ENCODE assay signal across 20 mouse cellular contexts in the genomic region with DNA sequence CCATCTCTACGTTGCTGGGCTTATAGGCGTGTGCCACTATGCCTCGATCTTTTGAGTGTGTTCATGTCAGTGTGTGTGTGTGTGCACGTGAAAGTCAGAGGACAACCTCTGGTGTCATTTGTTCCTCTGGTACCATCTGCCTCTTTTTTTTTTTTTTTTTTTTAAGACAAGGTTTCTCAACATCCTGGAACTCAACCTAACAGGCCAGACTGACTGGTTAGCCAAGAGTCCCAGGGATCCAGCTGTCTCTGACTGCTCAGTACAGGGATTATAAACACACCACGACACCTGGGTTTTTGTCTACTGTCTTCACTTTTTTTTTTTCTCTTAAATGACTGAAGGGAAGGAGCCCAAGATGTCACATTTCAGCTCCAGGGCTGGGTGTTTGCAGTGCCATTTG. TPM values are rescaled to one million over a fixed set of nuclear protein-coding genes. Genes with fewer than 3 reads are reported as not detected.
A peak's percentile ranks its signal among the peaks of the same experiment; 100 is the strongest.
DNase-seq lines count a peak whose midpoint lies in the region; ATAC-seq lines count a peak whose summit lies in the region.
"Had no signal": no experiment of that assay in that cellular context is flagged by ENCODE, and none has a peak within 500 bp of the region (broad histone marks: within the 10 kb centered on the region; RNA-seq: fewer than 3 reads in every experiment).

No protein-coding gene starts in this region.

- intact Hi-C loops in left cerebral cortex, postnatal 10 days (cut with DNase I) = no loop called here

- H3K4me1 ChIP-seq in embryonic facial prominence, embryonic 15.5 days = no peaks in the 10 kb centered on the region
- H3K4me1 ChIP-seq in embryonic facial prominence, embryonic 10.5 days = peaks cover 8% of the 10 kb centered on the region; the same call in 1 of the 2 replicates
- H3K4me1 ChIP-seq: embryonic facial prominence, embryonic 13.5 days; forebrain, embryonic 12.5 days had no signal

- no peaks in the 10 kb centered on the region for H3K9me3 ChIP-seq in embryonic facial prominence, embryonic 15.5 days (replicated peaks)
- no peaks in the 10 kb centered on the region for H3K9me3 ChIP-seq in embryonic facial prominence, embryonic 10.5 days
- H3K9me3 ChIP-seq: embryonic facial prominence, embryonic 13.5 days; forebrain, embryonic 10.5 days; forebrain, embryonic 12.5 days had no signal

- WGBS in embryonic facial prominence, embryonic 15.5 days = 65% methylated on average over 5 of the region's 5 CpGs
- WGBS in embryonic facial prominence, embryonic 10.5 days = 87% methylated on average over 5 of the region's 5 CpGs

- DNase-seq in embryonic facial prominence, embryonic 10.5 days (ENCODE audit: low spot score) = no peak
- DNase-seq in fat pad, adult 2 months (ENCODE audit: extremely low read depth, low read depth, low spot score) = peak; percentile 56
- DNase-seq in left cerebral cortex, postnatal 10 days (ENCODE audit: extremely low spot score in 1 of 2, low spot score in 2 of 2) = no peak
- DNase-seq in frontal cortex, postnatal 10 days (ENCODE audit: low spot score in 2 of 2) = no peak
- DNase-seq: adrenal gland, adult 8-10 months; adrenal gland, postnatal 14 days; adrenal gland, postnatal 36 days; B cell, adult 2 months; cerebellum, adult 11-12 months; cerebellum, adult 2 months; cerebellum, adult 9-10 months; cerebellum, postnatal 10 days; cerebellum, postnatal 25 days had no signal

- H3K27ac ChIP-seq in embryonic facial prominence, embryonic 15.5 days (replicated peaks) = peak overlapping the region; percentile 19; the same call in 1 of the 2 replicates
- no peak overlapping the region for H3K27ac ChIP-seq in embryonic facial prominence, embryonic 10.5 days (replicated peaks)
- H3K27ac ChIP-seq: embryonic facial prominence, embryonic 13.5 days; forebrain, embryonic 10.5 days; forebrain, embryonic 12.5 days had no signal

- H3K36me3 ChIP-seq in embryonic facial prominence, embryonic 15.5 days = no peaks in the 10 kb centered on the region
- no peaks in the 10 kb centered on the region for H3K36me3 ChIP-seq in embryonic facial prominence, embryonic 10.5 days (replicated peaks)
- H3K36me3 ChIP-seq: embryonic facial prominence, embryonic 13.5 days; forebrain, embryonic 10.5 days; forebrain, embryonic 12.5 days had no signal

- H3K4me3 ChIP-seq in embryonic facial prominence, embryonic 15.5 days (replicated peaks) = no peak overlapping the region
- H3K4me3 ChIP-seq in embryonic facial prominence, embryonic 10.5 days = no peak overlapping the region
- H3K4me3 ChIP-seq: embryonic facial prominence, embryonic 13.5 days; forebrain, embryonic 10.5 days; forebrain, embryonic 12.5 days had no signal

- no peak for ATAC-seq in embryonic facial prominence, embryonic 15.5 days (ENCODE audit: insufficient number of reproducible peaks, low FRiP score, low TSS enrichment, low read depth)
- ATAC-seq: CD4-positive, CD25-positive, alpha-beta regulatory T cell, adult 4 months; forebrain, embryonic 14.5 days; forebrain, embryonic 16.5 days had no signal

- no peak overlapping the region for H3K9ac ChIP-seq in embryonic facial prominence, embryonic 15.5 days
- H3K9ac ChIP-seq: embryonic facial prominence, embryonic 13.5 days; forebrain, embryonic 12.5 days had no signal

- H3K27me3 ChIP-seq in embryonic facial prominence, embryonic 15.5 days = no peaks in the 10 kb centered on the region
- no peaks in the 10 kb centered on the region for H3K27me3 ChIP-seq in embryonic facial prominence, embryonic 10.5 days (replicated peaks; ENCODE audit: low read depth, poor library complexity, severe bottlenecking)
- H3K27me3 ChIP-seq: embryonic facial prominence, embryonic 13.5 days; forebrain, embryonic 12.5 days had no signal

- H3K4me2 ChIP-seq in embryonic facial prominence, embryonic 15.5 days (replicated peaks) = no peak overlapping the region
- H3K4me2 ChIP-seq: embryonic facial prominence, embryonic 13.5 days; forebrain, embryonic 12.5 days had no signal

RNA-seq across cellular contexts. Expression of a gene that starts 20.8 kb away (rescaled TPM):
- 24.2 and 25.0 TPM in 2 replicates for polyA plus RNA-seq in embryonic facial prominence, embryonic 15.5 days (2015; fragmentation: Nextera tagmentation; extraction: Ambion mirVana)
- polyA plus RNA-seq in embryonic facial prominence, embryonic 10.5 days (2016; fragmentation: Nextera tagmentation; extraction: Ambion mirVana) = 34.6 and 38.9 TPM in 2 replicates
- 10 to 100 TPM; 37.7 to 40.0 TPM for total RNA-seq in left cerebral cortex, postnatal 10 days (2021)

RNA-seq across cellular contexts. Expression of a gene that starts 36.0 kb away (rescaled TPM):
- 94.9 and 114 TPM in 2 replicates for polyA plus RNA-seq in embryonic facial prominence, embryonic 15.5 days (2015; fragmentation: Nextera tagmentation; extraction: Ambion mirVana)
- 73.5 and 76.0 TPM in 2 replicates for polyA plus RNA-seq in embryonic facial prominence, embryonic 10.5 days (2016; fragmentation: Nextera tagmentation; extraction: Ambion mirVana)
- 100 to 1,000 TPM; 183 to 193 TPM for total RNA-seq in left cerebral cortex, postnatal 10 days (2021)
